Mouse (Mus musculus) stomach, postnatal 0 days (tissue): ENCODE results near the gene Gtf2h5.

Experiments used
- CTCF ChIP-seq: IDR thresholded peaks from 2 replicates; pipeline ENCODE4 v1.5.1; 2016; ENCODE audit warnings: antibody characterized with exemption, low read depth, mild to moderate bottlenecking, moderate library complexity
- EP300 ChIP-seq: optimal IDR thresholded peaks from 2 replicates; pipeline ENCODE3; 2016; ENCODE audit warnings: antibody characterized with exemption

- TF ChIP-seq CTCF (no peak), EP300 (no peak)
These were observed 12.0 kb upstream of the Gtf2h5 start for GRCm38 (mm10) chr17:6067613-6068012.
